Mouse (Mus musculus) small intestine, adult 2 months (tissue): ENCODE measurements around the gene Slc6a5.

ENCODE experiments used
- CTCF ChIP-seq: fragments of 200-500 bp; IDR thresholded peaks from 2 replicates; pipeline ENCODE4 v1.5.1; 2012; ENCODE audit warnings: low read depth, mild to moderate bottlenecking, control low read depth, inconsistent platforms, low read length, moderate library complexity, mixed read lengths; ENCODE audit not compliant: insufficient replicate concordance, insufficient read length; ENCODE audit errors: extremely low read depth
- POLR2A ChIP-seq: fragments of 200-500 bp; IDR thresholded peaks from 2 replicates; pipeline ENCODE4 v1.6.1; 2012; ENCODE audit warnings: low read depth, mild to moderate bottlenecking, control low read depth, inconsistent platforms, low read length, moderate library complexity

GRCm38 (mm10) chr7:49915471-49915870 is 5.5 kb downstream of the Slc6a5 start:
- TF ChIP-seq CTCF (no peak), POLR2A (no peak)
